Mouse (Mus musculus): ENCODE measurements around the gene Rabggta. TPM values are rescaled to one million over a fixed set of nuclear protein-coding genes. Genes with fewer than 3 reads are reported as not detected.

Rabggta gene
- total RNA-seq (2022): 10 to 100 TPM; 52.2 to 54.7 (median 54.0) TPM

GRCm38 (mm10) chr14:55721700-55722437 lies at the start of gene Rabggta:
TSS of gene Rabggta (minus strand) at chr14:55722263.
- DNase-seq (ENCODE audit: low spot score in 2 of 2): peak; percentile 85 to 92

GRCm38 (mm10) chr14:55769087-55769703 lies 47.1 kb upstream of the Rabggta start:
- no peak for DNase-seq (ENCODE audit: low spot score in 2 of 2)

GRCm38 (mm10) chr14:55768555-55768954 lies 46.5 kb upstream of the Rabggta start:
- DNase-seq (ENCODE audit: low spot score in 2 of 2): no peak

- DNase-seq (ENCODE audit: low spot score in 2 of 2): no peak
These were observed 45.7 kb upstream of the Rabggta start for GRCm38 (mm10) chr14:55767519-55768414.

- DNase-seq (ENCODE audit: low spot score in 2 of 2): no peak
These were observed 43.6 kb upstream of the Rabggta start, which contains the start of gene Ltb4r1 for GRCm38 (mm10) chr14:55765696-55766095. TSS of gene Ltb4r1 (plus strand) at chr14:55765962.

- DNase-seq (ENCODE audit: low spot score in 2 of 2): no peak
These were observed 41.1 kb upstream of the Rabggta start for GRCm38 (mm10) chr14:55763166-55763565.

- DNase-seq (ENCODE audit: low spot score in 2 of 2): no peak
These were observed 40.1 kb upstream of the Rabggta start for GRCm38 (mm10) chr14:55762001-55762821.

GRCm38 (mm10) chr14:55761163-55761562 lies 39.1 kb upstream of the Rabggta start, which contains the start of gene Ltb4r2:
TSS of gene Ltb4r2 (plus strand) at chr14:55761428.
- no peak for DNase-seq (ENCODE audit: low spot score in 2 of 2)

GRCm38 (mm10) chr14:55760156-55760555 lies 38.1 kb upstream of the Rabggta start:
- DNase-seq (ENCODE audit: low spot score in 2 of 2): peak; percentile 62 to 74

GRCm38 (mm10) chr14:55758363-55758784 lies 36.3 kb upstream of the Rabggta start, which contains the start of gene Cideb:
TSS of gene Cideb (minus strand) at chr14:55758458.
- DNase-seq (ENCODE audit: low spot score in 2 of 2): no peak

- DNase-seq (ENCODE audit: low spot score in 2 of 2): no peak
These were observed 35.5 kb upstream of the Rabggta start for GRCm38 (mm10) chr14:55757566-55757965.

- DNase-seq (ENCODE audit: low spot score in 2 of 2): no peak
These were observed 25.2 kb upstream of the Rabggta start for GRCm38 (mm10) chr14:55747051-55747847.

GRCm38 (mm10) chr14:55745861-55746237 lies 23.8 kb upstream of the Rabggta start:
- no peak for DNase-seq (ENCODE audit: low spot score in 2 of 2)

- peak; percentile 74 to 75 for DNase-seq (ENCODE audit: low spot score in 2 of 2)
These were observed 23.3 kb upstream of the Rabggta start, which contains the start of the genes Dhrs1 and Nop9 for GRCm38 (mm10) chr14:55745180-55745860. TSS of gene Dhrs1 (minus strand) at chr14:55745690. TSS of gene Nop9 (plus strand) at chr14:55745693.

GRCm38 (mm10) chr14:55743711-55744110 lies 21.6 kb upstream of the Rabggta start:
- DNase-seq (ENCODE audit: low spot score in 2 of 2): peak in 1 of 2 experiments; percentile 81

- DNase-seq (ENCODE audit: low spot score in 2 of 2): no peak
These were observed 15.1 kb upstream of the Rabggta start for GRCm38 (mm10) chr14:55737086-55737687.

GRCm38 (mm10) chr14:55735758-55736157 lies 13.7 kb upstream of the Rabggta start:
- no peak for DNase-seq (ENCODE audit: low spot score in 2 of 2)

- DNase-seq (ENCODE audit: low spot score in 2 of 2): no peak
These were observed 13.3 kb upstream of the Rabggta start for GRCm38 (mm10) chr14:55735334-55735733.

GRCm38 (mm10) chr14:55734869-55735268 lies 12.8 kb upstream of the Rabggta start:
- DNase-seq (ENCODE audit: low spot score in 2 of 2): no peak

Measured in left cerebral cortex, adult 8-10 months (tissue).